Mouse (Mus musculus) kidney, embryonic 14.5 days (tissue): ENCODE results near the gene Cd22. TPM values are rescaled to one million over a fixed set of nuclear protein-coding genes. Genes with fewer than 3 reads are reported as not detected.

Experiments
- ATAC-seq: fragments of 200-750 bp; cut with Nextera tagmentation; 2 replicates; pipeline ENCODE4 v1.8.0; 2017; ENCODE audit warnings: moderate number of reproducible peaks, mild to moderate bottlenecking, moderate TSS enrichment, moderate library complexity; ENCODE audit not compliant: low FRiP score, low TSS enrichment
- H3K27ac ChIP-seq: fragments of 300-500 bp; sonication (generic); 2 replicates; pipeline ENCODE4 v1.5.1; 2014; ENCODE audit warnings: low read depth, mild to moderate bottlenecking, low read length, moderate library complexity, mixed read lengths
- H3K27me3 ChIP-seq: fragments of 300-500 bp; sonication (generic); 2 replicates; pipeline ENCODE4 v1.6.1; 2014; ENCODE audit warnings: mild to moderate bottlenecking, low read length; ENCODE audit not compliant: control insufficient read depth, insufficient read depth
- H3K36me3 ChIP-seq: fragments of 300-500 bp; sonication (generic); 2 replicates; pipeline ENCODE4 v1.6.1; 2014; ENCODE audit warnings: low read length, mixed read lengths; ENCODE audit not compliant: control insufficient read depth, insufficient read depth
- H3K4me1 ChIP-seq: fragments of 300-500 bp; sonication (generic); 2 replicates; pipeline ENCODE4 v1.6.1; 2014; ENCODE audit warnings: low read length, mixed read lengths; ENCODE audit not compliant: control insufficient read depth, insufficient read depth
- H3K4me2 ChIP-seq: fragments of 300-500 bp; sonication (generic); replicated peaks from 2 replicates; pipeline ENCODE4 v1.6.1; 2014; ENCODE audit warnings: low read depth, mild to moderate bottlenecking, low read length
- H3K4me3 ChIP-seq: fragments of 300-500 bp; sonication (generic); 2 replicates; pipeline ENCODE4 v1.5.1; 2014; ENCODE audit warnings: mild to moderate bottlenecking, low read length
- H3K9ac ChIP-seq: fragments of 300-500 bp; sonication (generic); 2 replicates; pipeline ENCODE4 v1.6.1; 2014; ENCODE audit warnings: low read depth, mild to moderate bottlenecking, low read length, moderate library complexity
- H3K9me3 ChIP-seq: fragments of 300-500 bp; sonication (generic); 2 replicates; pipeline ENCODE4 v1.6.1; 2016; ENCODE audit warnings: low read length; ENCODE audit not compliant: control insufficient read depth
- WGBS: fragments of 180-500 bp; shearing (Covaris S2); extraction: QIAGEN DNeasy Blood & Tissue Kit; methylation state at CpG from one replicate; pipeline ENCODE4 v1.1.7; 2014; 5-methylcytosine and 5-hydroxymethylcytosine counted together
- polyA plus RNA-seq: library from polyadenylated mRNA; unstranded; fragments of >200 nt; fragmentation: Nextera tagmentation; extraction: Ambion mirVana; gene quantifications from 2 replicates; pipeline ENCODE4 v1.2.1, GENCODE M21; 2014

The Cd22 gene
- polyA plus RNA-seq, 1 experiment from 2014 or later: 0.55 TPM

- WGBS: 53% methylated on average over 1 of the region's 1 CpGs
- Histone ChIP-seq H3K27ac (no peak overlapping the region), H3K9ac (no peak overlapping the region), H3K4me3 (no peak overlapping the region), H3K36me3 (no peaks in the 10 kb centered on the region), H3K9me3 (no peaks in the 10 kb centered on the region), H3K4me2 (no peak overlapping the region), H3K27me3 (no peaks in the 10 kb centered on the region; the same call in none of the 2 replicates), H3K4me1 (no peaks in the 10 kb centered on the region)
- no peak for ATAC-seq
Measured at GRCm38 (mm10) chr7:30857746-30858145, 22.4 kb downstream of the Cd22 start.

- H3K4me2 ChIP-seq: no peak within 1 kb of the TSS
- H3K4me1 ChIP-seq: no peaks in the 10 kb centered on the region
- no peak within 1 kb of the TSS for H3K4me3 ChIP-seq
- H3K36me3 ChIP-seq: no peaks in the 10 kb centered on the region
- no peaks in the 10 kb centered on the region for H3K9me3 ChIP-seq
- H3K27me3 ChIP-seq: no peaks in the 10 kb centered on the region; the same call in none of the 2 replicates
- ATAC-seq: no peak
- WGBS: 79% methylated on average over 6 of the region's 6 CpGs
- no peak within 1 kb of the TSS for H3K9ac ChIP-seq
- H3K27ac ChIP-seq: no peak within 1 kb of the TSS
Measured at GRCm38 (mm10) chr7:30856078-30856477, 24.1 kb downstream of the Cd22 start, which contains the start of gene Ffar3. Gene Ffar3, minus strand, starts transcription at chr7:30856178.

GRCm38 (mm10) chr7:30851421-30851820 lies 28.7 kb downstream of the Cd22 start:
- 88% methylated on average over 1 of the region's 1 CpGs for WGBS
- no peaks in the 10 kb centered on the region; the same call in 1 of the 2 replicates for H3K27me3 ChIP-seq
- H3K4me2 ChIP-seq: no peak overlapping the region
- H3K9ac ChIP-seq: no peak overlapping the region
- H3K4me1 ChIP-seq: no peaks in the 10 kb centered on the region
- no peak for ATAC-seq
- H3K4me3 ChIP-seq: no peak overlapping the region
- no peaks in the 10 kb centered on the region for H3K36me3 ChIP-seq
- H3K27ac ChIP-seq: no peak overlapping the region
- no peaks in the 10 kb centered on the region for H3K9me3 ChIP-seq

- no peak overlapping the region for H3K9ac ChIP-seq
- no peak overlapping the region for H3K4me3 ChIP-seq
- whole genome bisulfite sequencing: 80% methylated on average over 6 of the region's 6 CpGs
- H3K27ac ChIP-seq: no peak overlapping the region
- no peaks in the 10 kb centered on the region for H3K9me3 ChIP-seq
- ATAC-seq: no peak
- no peak overlapping the region for H3K4me2 ChIP-seq
- no peaks in the 10 kb centered on the region for H3K4me1 ChIP-seq
- H3K36me3 ChIP-seq: no peaks in the 10 kb centered on the region
- H3K27me3 ChIP-seq: no peaks in the 10 kb centered on the region
Measured at GRCm38 (mm10) chr7:30847934-30848333, 32.2 kb downstream of the Cd22 start.

- H3K27ac ChIP-seq: no peak overlapping the region
- no peak overlapping the region for H3K4me2 ChIP-seq
- no peaks in the 10 kb centered on the region for H3K9me3 ChIP-seq
- 69% methylated on average over 5 of the region's 5 CpGs for WGBS
- no peaks in the 10 kb centered on the region for H3K27me3 ChIP-seq
- no peak for ATAC-seq
- H3K9ac ChIP-seq: no peak overlapping the region
- no peak overlapping the region for H3K4me3 ChIP-seq
- H3K4me1 ChIP-seq: no peaks in the 10 kb centered on the region
- no peaks in the 10 kb centered on the region for H3K36me3 ChIP-seq
Measured at GRCm38 (mm10) chr7:30847386-30847785, 32.8 kb downstream of the Cd22 start.

GRCm38 (mm10) chr7:30846505-30847053 lies 33.6 kb downstream of the Cd22 start:
- no peaks in the 10 kb centered on the region for H3K4me1 ChIP-seq
- no peak overlapping the region for H3K4me2 ChIP-seq
- H3K9me3 ChIP-seq: no peaks in the 10 kb centered on the region
- H3K27me3 ChIP-seq: no peaks in the 10 kb centered on the region
- no peak overlapping the region for H3K9ac ChIP-seq
- no peak overlapping the region for H3K4me3 ChIP-seq
- H3K27ac ChIP-seq: no peak overlapping the region
- WGBS: 76% methylated on average over 2 of the region's 2 CpGs
- no peak for ATAC-seq
- no peaks in the 10 kb centered on the region for H3K36me3 ChIP-seq

- Histone ChIP-seq H3K27ac (no peak overlapping the region), H3K9ac (no peak overlapping the region), H3K4me2 (no peak overlapping the region), H3K27me3 (no peaks in the 10 kb centered on the region), H3K36me3 (no peaks in the 10 kb centered on the region), H3K9me3 (no peaks in the 10 kb centered on the region), H3K4me1 (no peaks in the 10 kb centered on the region), H3K4me3 (no peak overlapping the region)
- no peak for ATAC-seq
- WGBS: 35% methylated on average over 7 of the region's 7 CpGs
Measured at GRCm38 (mm10) chr7:30844676-30845297, 35.4 kb downstream of the Cd22 start.

GRCm38 (mm10) chr7:30842092-30842491 lies 38.0 kb downstream of the Cd22 start:
- ATAC-seq: no peak
- Histone ChIP-seq H3K9ac (no peak overlapping the region), H3K9me3 (no peaks in the 10 kb centered on the region), H3K27ac (no peak overlapping the region), H3K4me3 (no peak overlapping the region), H3K4me2 (no peak overlapping the region), H3K36me3 (no peaks in the 10 kb centered on the region), H3K27me3 (no peaks in the 10 kb centered on the region), H3K4me1 (no peaks in the 10 kb centered on the region)
- WGBS: 80% methylated on average over 5 of the region's 5 CpGs

- WGBS: 71% methylated on average over 4 of the region's 4 CpGs
- no peaks in the 10 kb centered on the region for H3K4me1 ChIP-seq
- H3K27ac ChIP-seq: no peak overlapping the region
- H3K27me3 ChIP-seq: no peaks in the 10 kb centered on the region
- H3K4me3 ChIP-seq: no peak overlapping the region
- ATAC-seq: no peak
- H3K9me3 ChIP-seq: no peaks in the 10 kb centered on the region
- no peaks in the 10 kb centered on the region for H3K36me3 ChIP-seq
- H3K9ac ChIP-seq: no peak overlapping the region
- H3K4me2 ChIP-seq: no peak overlapping the region
Measured at GRCm38 (mm10) chr7:30841379-30841778, 38.8 kb downstream of the Cd22 start.
